Mouse (Mus musculus): ENCODE measurements around the gene Ncapd3. TPM values are rescaled to one million over a fixed set of nuclear protein-coding genes. Genes with fewer than 3 reads are reported as not detected.

Gene Ncapd3
- 10 to 100 TPM; 10.7 to 11.4 TPM for total RNA-seq (2021)

DNA sequence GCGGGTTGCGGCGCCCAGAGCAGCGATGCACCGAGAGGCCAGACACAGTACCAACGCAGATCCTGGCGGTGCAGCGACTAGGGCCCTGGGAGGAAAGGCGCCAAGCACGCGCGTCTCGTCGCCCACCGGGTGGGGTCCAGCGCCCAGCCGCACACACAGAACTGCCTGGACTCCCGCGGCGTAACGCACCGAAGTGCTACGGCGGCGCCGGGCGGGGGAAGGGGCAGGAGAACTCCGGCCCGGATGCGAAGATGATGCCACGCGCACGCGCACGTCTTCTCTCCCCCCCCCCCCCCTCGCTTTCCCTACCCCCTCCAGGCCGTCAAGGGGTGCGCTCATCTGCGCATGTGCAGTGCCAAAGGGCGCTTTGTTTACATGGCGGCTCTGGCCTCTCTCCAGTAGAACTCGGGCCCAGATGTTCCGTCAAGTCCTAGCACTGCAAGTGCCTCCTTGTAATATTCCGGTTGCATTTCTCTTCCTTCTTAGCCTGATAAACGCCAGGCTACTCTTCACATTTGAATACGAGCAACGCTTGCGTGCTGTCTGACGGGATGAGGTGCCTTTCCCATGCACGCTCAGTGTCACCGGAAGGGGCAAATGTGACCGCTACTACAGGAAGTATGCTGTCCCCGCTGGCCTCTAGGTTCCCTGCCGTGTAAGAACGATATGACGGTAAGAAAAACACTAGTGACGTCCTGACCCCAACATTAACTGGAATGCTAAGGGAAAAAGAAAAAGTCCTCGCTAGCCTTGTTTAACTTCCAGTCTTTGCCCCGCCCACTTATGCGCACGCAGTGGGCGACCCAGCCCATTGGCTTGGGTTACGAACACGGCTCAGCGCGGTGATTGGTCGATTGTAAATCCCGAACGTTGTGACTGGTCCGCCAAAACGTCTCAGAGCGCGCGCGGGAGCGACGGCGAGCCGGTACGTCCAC is at the start of gene Ncapd3, which contains the start of gene Vps26b:
Ncapd3 (plus strand) TSS at position 348 of the 935 bp plus-strand sequence.
Vps26b (minus strand) TSS at position 238 of the 935 bp plus-strand sequence.
- intact Hi-C loops (cut with DNase I), result loop anchor here (1.0 kb wide), 1 partner anchor 31 kb away; the partner anchor contains the start of genes Acad8 and Thyn1

GRCm38 (mm10) chr9:26985090-26985613 is 44.8 kb upstream of the Ncapd3 start:
- intact Hi-C loops (cut with DNase I), result no loop called here
- no peak for DNase-seq

More for the DNA sequence above, at the start of gene Ncapd3, which contains the start of gene Vps26b:
- peak; percentile 94 to 97 for DNase-seq

GRCm38 (mm10) chr9:26985668-26986277 is 44.2 kb upstream of the Ncapd3 start:
- no peak for DNase-seq
- intact Hi-C loops (cut with DNase I), result no loop called here

DNA sequence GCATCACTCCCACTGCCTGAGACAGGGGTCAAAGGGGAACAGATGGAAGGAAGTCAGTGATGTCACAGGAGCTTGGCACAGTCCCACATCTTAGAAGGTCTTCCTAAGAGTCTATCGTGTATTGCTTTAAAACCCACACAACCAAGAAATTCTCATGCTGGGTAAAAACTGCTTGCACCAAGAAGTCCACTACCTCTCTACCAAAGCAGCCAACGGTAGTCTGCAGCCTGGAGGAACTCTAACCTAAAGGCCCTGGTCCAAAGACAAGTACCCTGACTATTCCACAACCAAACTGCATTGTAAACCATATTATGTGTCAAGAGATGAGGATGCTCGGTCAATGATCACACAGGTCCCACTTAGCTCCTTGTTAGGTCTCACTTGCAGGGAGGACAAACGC is 39.8 kb upstream of the Ncapd3 start:
- intact Hi-C loops (cut with DNase I), result no loop called here
- DNase-seq, result no peak

DNA sequence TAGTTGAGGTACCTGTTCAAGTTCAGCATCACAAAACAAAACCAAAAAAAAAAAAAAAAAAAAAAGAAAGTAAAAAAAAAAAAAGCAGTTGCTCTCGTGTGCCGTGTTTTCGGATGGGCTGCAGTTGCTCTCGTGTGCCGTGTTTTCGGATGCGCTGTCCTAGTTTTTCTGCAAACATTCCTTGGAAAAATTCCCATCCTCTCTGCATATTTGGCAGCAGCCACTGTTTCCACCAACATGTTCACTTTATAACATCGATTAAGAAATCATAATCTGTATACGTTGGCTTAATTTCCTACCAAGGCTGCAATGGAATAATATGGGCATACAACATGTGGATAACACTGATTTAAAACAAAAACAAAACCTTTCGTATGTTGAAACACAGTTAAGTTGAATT is 36.9 kb upstream of the Ncapd3 start:
- intact Hi-C loops (cut with DNase I), result no loop called here
- no peak for DNase-seq

DNA sequence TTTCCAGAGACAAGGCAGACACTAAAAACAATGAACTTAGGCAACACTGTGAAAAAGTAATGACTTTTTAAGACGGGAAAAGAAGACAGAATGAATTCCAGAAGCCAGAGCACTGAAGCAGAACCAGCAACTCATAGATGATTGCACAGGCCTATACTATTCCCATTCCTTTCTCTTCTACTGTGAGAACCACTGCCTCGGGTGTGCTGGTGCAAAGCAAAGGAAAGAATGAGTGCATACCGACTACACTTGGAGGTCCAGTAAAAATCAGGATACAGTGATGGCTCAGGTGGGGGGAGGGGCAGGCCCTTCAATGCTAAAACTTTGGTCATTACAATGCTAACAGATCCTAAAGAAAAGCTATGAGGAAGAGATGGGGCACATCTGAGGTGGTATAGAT is 36.1 kb upstream of the Ncapd3 start:
- intact Hi-C loops (cut with DNase I), result no loop called here
- no peak for DNase-seq

GRCm38 (mm10) chr9:26997062-26997461 is 32.9 kb upstream of the Ncapd3 start:
- no peak for DNase-seq
- intact Hi-C loops (cut with DNase I), result no loop called here

GRCm38 (mm10) chr9:26997501-26997900 is 32.5 kb upstream of the Ncapd3 start:
- intact Hi-C loops (cut with DNase I), result no loop called here
- no peak for DNase-seq

- DNase-seq, result no peak
- intact Hi-C loops (cut with DNase I), result loop anchor here (1.0 kb wide), 1 partner anchor 31 kb away; the partner anchor contains the start of genes Ncapd3 and Vps26b
These were observed 31.1 kb upstream of the Ncapd3 start for GRCm38 (mm10) chr9:26998669-26999460.

DNA sequence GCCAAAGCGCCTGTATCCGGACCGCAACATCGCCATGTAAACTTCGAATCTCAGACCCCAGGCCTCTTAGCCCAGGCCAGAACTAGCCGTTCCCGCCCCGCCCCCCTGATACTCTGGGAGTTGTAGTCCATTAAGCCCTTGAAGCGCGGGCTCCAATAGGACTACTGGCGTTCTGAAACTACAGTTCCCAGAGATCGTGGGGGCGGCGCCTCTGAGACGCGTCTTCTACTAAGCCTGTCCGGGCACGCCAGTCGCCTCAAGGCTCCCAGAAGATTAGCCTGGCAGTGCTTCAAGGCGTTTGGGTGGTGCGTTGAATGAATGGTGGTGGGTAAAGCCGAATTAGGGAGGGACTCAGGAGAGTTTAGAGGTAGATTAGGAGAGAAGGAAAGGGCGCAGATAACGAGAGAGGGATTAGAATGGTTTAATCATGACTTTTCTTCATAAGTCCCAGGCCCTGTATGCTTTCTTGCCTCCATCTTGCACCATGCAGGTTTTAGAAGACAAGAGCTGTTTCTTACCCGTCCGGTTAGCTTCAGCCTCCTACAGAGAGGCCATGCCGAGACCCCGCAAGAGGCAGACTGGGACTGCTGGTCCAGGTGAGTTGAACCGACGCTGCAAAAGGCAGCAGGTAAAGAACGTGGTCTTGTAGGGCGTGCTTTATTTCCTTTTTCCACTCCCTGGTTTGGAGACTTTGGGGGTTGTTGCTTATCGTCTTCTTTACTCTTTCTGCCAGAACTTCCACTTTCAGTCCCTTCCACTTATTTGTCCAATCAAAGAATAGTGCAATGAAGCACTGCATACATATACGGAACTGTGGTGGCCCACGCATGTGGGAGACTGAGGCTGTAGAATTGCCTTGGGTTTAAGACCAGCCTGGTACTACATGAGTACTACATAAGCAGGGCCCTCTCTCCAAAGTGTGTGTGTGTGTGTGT is 30.2 kb upstream of the Ncapd3 start, which contains the start of the genes Acad8 and Thyn1:
Acad8 (minus strand) TSS at position 106 of the 935 bp plus-strand sequence.
Thyn1 (plus strand) TSS at position 250 of the 935 bp plus-strand sequence.
- intact Hi-C loops (cut with DNase I), result loop anchor here (1.0 kb wide), 1 partner anchor 31 kb away; the partner anchor contains the start of genes Ncapd3 and Vps26b
- peak; percentile 90 to 91 for DNase-seq

DNA sequence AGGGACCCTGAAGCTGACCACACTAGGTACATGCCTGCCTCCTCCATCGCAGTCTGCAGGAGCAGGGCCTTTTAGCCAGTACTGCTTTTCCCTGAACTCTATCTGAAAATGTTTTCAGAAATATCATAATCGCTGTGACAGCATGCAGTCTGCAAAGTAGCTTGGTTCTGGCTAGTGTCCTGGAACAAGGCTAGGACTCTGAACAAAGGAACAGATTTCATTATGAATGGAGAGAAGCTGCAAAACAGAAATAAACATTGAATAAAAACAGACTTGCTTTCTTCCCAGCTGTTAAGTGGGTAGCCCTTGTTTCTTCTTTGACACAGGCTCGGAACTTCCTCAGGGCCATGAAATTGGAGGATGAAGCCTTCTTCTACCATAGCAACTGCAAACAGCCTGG is 24.7 kb upstream of the Ncapd3 start:
- DNase-seq, result no peak
- intact Hi-C loops (cut with DNase I), result no loop called here

- DNase-seq, result no peak
- intact Hi-C loops (cut with DNase I), result no loop called here
These were observed 24.0 kb upstream of the Ncapd3 start for GRCm38 (mm10) chr9:27005933-27006332.

DNA sequence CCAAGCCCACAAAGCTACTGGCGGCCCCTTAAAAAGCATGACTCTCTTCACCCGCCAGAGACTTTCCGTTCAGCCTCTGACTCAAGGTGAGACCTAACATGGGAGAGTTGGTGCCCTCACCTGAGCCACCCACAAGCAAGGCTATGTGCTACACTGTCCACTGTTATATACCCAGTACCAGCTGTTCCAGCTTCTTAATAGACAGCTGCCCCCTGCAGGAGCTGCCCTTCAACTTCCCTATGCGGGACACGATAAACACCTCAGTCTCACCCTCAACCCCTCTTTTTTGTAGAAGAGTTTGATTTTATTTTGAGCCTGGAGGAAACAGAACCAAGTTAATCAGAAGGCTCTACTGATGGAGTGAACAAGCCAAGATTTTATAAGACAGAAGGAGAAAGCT is 23.1 kb upstream of the Ncapd3 start:
- DNase-seq, result no peak
- intact Hi-C loops (cut with DNase I), result no loop called here

GRCm38 (mm10) chr9:27009231-27009630 is 20.7 kb upstream of the Ncapd3 start:
- no peak for DNase-seq
- intact Hi-C loops (cut with DNase I), result no loop called here

GRCm38 (mm10) chr9:27011572-27011971 is 18.4 kb upstream of the Ncapd3 start:
- no peak for DNase-seq
- intact Hi-C loops (cut with DNase I), result no loop called here

GRCm38 (mm10) chr9:27018961-27019360 is 11.0 kb upstream of the Ncapd3 start:
- no peak for DNase-seq
- intact Hi-C loops (cut with DNase I), result no loop called here

- DNase-seq, result no peak
These were observed 6.3 kb upstream of the Ncapd3 start for GRCm38 (mm10) chr9:27023681-27024080.

DNA sequence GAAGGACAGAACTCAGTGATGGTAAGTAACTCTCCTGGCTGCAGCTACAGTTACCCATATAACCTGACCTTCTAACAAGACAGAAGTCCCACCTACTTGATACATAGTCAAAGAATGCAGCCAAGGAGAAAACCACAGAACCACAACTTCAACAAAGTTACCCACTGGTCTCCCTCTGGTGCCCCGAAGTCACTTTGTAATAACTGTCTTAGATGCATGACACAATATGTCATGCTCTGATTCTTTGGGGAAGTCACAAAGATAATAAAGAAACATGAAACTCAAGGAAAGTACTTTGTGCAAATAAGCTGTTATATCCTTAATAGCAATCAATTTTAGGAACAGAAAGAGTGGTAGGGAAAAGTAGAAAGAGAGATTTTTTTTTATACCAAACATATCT is 3.3 kb upstream of the Ncapd3 start:
- DNase-seq, result no peak
- intact Hi-C loops (cut with DNase I), result no loop called here

More at GRCm38 (mm10) chr9:27023681-27024080, 6.3 kb upstream of the Ncapd3 start:
- intact Hi-C loops (cut with DNase I), result no loop called here
